Mouse (Mus musculus) right cerebral cortex, adult 2 months (tissue): Measurements from ENCODE around the gene Adcy2.

Source experiments
- DNase-seq, 2 experiments: peaks; one replicate each; pipeline ENCODE4 v3.0.0; 2021 to 2022; ENCODE audit warnings: low spot score in 2 of 2

The Adcy2 gene

GRCm38 (mm10) chr13:68826461-68826860 lies 172.9 kb downstream of the Adcy2 start:
- no peak for DNase-seq

- no peak for DNase-seq
Measured at GRCm38 (mm10) chr13:68820858-68821579, 178.3 kb downstream of the Adcy2 start.

GRCm38 (mm10) chr13:68815704-68816477 lies 183.4 kb downstream of the Adcy2 start:
- peak; percentile 90 to 91 for DNase-seq

DNA sequence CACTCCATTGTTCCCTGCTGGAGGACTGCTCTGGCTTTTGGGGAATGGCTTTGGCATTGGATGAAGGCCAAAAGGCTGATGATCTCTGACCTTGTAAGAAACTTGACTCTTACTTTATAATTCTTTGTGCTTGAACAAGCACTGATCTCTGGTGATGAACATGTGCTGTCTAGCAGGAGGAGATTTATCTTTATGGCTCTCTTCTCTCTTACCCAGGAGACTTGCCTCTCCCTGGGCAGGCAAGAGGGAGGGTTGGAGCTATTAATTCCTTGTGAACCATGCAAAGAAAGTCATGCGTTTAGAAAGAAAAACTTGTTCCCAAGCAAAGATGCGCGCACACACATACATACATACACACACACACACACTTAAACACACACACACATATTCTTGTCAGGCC lies 188.2 kb downstream of the Adcy2 start:
- no peak for DNase-seq

DNA sequence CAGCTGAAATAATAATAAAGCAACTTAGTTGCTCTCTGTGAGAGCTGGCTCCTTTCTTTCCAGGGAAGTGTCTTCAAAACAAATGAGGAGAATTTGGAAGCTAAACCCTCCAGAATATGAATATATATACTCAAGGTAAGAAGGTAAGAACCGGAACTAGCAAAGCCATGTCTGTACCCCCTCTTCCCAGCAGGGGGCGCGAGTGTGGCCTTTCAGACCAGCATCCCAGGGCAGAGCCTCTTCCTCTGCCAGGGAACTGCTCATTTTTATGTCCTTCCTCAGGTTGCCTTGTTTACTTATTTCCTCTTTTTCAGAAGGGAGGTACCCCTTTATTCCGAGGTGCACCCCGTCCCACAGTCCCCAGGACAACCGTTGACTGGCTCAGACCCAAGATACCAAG lies 199.6 kb downstream of the Adcy2 start:
- no peak for DNase-seq

- DNase-seq: no peak
Measured at GRCm38 (mm10) chr13:68793286-68793685, 206.1 kb downstream of the Adcy2 start.

DNA sequence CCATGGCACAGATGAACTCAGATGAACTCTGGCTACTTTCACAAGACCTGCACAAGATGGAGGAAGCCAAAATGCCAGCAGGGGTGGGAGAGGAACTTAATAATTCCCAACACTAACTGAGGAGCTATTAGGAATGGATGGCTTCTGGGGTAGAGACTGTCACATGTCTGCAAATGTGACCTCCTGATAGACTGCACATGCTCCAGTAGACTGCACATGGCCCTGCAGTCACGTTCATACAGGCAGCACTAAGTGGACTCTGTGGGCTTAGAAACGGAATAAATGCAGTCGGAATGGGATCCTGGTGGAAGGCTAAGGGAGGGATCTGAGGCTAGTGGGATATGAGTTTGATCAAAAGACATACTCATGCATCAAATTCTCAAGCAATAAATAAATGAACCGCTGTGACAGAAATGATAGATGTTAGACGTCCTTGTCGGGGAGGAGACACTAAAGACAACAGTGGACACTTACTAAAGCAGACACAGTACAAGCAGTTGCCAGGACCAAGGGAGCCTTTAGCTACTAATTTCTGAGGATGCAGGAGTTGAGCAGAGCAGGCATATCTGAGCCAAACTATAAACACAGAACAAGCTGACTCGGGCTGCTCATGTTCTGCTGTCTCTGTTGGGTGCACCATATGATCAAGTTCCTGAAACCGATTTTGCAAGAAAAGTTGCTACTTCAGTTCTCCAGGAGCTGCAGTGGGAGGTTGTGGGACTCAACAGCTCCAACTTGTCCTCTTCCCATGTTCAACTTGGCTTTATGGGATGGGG lies 211.9 kb downstream of the Adcy2 start:
- DNase-seq: no peak

DNA sequence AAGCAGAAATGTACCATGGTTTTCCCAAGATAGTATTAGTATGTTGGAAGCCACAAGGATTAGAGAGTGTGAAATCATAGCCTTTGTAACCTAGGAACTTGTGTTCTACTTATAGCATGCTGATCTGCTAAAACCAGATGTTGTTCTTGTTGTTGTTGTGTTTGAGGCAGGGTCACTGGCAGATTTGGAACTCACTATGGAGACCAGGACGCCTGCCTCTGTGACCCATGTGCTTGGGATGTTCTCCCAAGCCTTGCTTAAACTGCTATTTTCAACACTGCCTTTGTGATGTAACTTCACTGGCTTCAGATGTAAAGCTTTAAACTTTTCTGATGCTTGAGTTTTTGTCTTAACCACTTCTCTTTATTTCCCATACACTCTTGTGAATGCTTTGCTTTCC lies 216.2 kb downstream of the Adcy2 start:
- no peak for DNase-seq

GRCm38 (mm10) chr13:68778011-68778672 lies 221.2 kb downstream of the Adcy2 start:
- DNase-seq: no peak

DNA sequence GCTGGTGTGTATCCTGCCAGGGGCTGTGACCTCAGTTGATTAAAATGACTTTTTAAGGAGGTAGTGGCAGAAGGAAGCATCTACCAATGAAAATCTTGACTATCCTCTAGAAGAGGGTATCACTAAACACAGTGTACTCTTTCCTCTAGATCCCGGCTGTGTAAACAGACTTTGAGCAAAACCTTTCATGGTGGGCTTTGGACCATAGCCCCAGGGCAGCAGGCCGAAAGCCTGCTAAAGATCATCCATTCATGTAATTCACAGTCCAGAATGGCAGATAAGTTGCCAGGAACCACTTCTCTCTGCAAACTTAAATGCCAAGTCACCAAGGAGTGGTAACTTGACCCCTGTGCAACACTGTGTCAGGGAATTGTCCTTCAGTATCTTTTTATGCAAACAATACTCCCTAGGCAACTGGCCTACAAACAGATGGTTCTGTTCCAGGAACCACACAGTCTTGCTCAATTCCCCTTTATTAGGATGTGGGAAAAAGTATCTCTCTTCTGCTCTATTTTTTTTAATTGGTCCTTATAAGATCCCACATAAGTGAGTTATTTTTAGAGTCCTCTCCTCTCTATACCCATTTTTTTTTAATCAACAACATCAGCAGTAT lies 225.6 kb downstream of the Adcy2 start:
- no peak for DNase-seq

GRCm38 (mm10) chr13:68768588-68768987 lies 230.8 kb downstream of the Adcy2 start:
- DNase-seq: no peak

GRCm38 (mm10) chr13:68765896-68766578 lies 233.3 kb downstream of the Adcy2 start:
- DNase-seq: no peak

- no peak for DNase-seq
Measured at GRCm38 (mm10) chr13:68764614-68765013, 234.7 kb downstream of the Adcy2 start.

DNA sequence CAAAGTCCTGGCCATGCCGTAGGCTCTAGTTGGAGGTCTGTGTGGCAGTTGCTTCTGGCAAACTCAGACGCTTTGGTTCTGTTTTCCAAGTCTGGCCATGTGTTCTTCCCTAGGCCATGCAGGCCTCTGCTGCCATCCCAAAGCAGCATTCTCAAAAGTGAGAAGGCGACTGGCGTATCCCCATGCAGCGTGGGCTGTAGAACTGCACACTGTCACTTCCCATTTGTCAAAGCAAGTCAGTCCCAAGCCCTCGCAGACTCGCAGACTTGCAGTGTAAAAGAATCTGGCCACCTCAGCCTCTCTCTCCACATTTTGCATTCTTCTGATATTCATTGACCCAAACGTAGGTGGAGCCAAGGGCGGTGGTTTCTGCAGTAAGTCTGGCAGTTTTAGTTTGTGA lies 249.5 kb downstream of the Adcy2 start:
- DNase-seq: peak; percentile 50

DNA sequence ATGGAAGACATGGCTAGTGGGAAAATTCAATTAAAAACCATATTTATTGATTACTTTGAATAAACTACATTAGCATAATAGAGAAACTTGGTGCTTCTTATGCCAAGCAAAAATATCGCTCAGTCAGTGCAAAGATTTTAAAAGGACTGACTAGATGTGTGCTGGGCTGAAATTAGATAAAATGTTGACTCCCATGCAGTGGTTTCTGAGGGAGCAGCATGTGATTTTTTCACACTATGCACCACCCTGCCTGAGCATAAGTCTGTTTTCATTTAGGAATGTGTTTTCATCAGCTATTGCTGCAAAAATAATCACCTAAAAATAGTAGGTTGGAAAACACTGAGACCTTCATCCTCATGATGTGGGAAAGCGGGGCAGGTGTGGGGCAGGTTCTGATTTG lies 250.0 kb downstream of the Adcy2 start:
- no peak for DNase-seq

DNA sequence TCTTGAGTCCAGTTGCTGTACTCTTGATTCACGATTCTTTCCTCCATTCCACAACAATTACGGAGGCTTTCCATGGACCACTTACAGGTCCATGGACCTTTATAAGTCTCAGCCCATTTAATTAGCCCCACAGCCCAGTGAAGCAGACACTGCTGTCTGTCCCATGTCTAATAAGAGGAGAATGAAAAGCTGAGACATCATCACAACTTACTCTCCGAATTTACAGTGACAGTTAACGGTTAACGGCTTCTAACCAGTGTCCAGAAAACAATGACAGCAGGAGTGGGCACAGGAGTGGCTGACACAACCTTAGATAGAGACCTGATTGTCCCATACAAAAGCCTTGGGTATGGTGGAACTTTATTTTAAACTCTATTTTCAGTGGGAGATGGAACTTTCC lies 253.9 kb downstream of the Adcy2 start:
- DNase-seq: no peak

- DNase-seq: no peak
Measured at GRCm38 (mm10) chr13:68712661-68713060, 286.7 kb downstream of the Adcy2 start.

DNA sequence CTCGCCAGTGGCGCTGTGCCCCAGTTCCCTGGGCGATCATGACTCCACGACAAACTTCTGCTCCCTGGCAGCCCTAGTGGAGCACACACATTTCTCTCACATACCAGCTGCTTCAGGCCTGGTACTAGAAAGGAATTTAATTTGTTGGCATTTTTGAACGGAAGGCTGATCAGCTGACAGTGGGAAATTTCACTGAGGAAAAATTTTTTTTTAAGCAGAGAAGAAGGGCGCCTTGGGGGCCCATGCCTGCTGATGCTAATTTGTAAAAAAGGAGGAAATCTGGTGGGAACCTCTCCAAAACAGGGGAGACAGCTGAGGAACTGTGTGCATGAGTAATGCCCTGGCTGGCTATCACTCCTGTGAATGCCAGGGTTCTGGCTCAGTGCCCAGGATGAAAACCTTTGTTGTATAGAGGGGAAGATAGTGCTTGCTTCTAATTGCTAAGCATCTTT lies 292.0 kb downstream of the Adcy2 start:
- peak; percentile 77 to 80 for DNase-seq

GRCm38 (mm10) chr13:68684919-68685318 lies 314.4 kb downstream of the Adcy2 start:
- DNase-seq: no peak

GRCm38 (mm10) chr13:68680429-68680828 lies 318.9 kb downstream of the Adcy2 start:
- DNase-seq: no peak

GRCm38 (mm10) chr13:68642786-68643185 lies 356.6 kb downstream of the Adcy2 start:
- DNase-seq: no peak
